Mouse (Mus musculus) retina, postnatal 7 days (tissue): ENCODE measurements around the gene Lztfl1.
"Not testable (repeated sequence)": the region's sequence is repeated elsewhere in the genome, so short reads cannot be mapped to it uniquely, and the experiment has no call there.

Experiments used
- DNase-seq: peaks from one replicate; pipeline ENCODE4 v3.0.0-alpha.2; 2012; ENCODE audit warnings: low read depth, low spot score

Gene Lztfl1

GRCm38 (mm10) chr9:123683704-123684103, 33.8 kb downstream of the Lztfl1 start:
- DNase-seq: no peak

GRCm38 (mm10) chr9:123679198-123679597, 38.3 kb downstream of the Lztfl1 start:
- no peak for DNase-seq

GRCm38 (mm10) chr9:123678327-123679105, 39.0 kb downstream of the Lztfl1 start, which contains the start of the genes Ccr9 and Slc6a20a:
Ccr9 (plus strand) TSS chr9:123678439.
Slc6a20a (minus strand) TSS chr9:123678885.
- DNase-seq: peak; percentile 16

- peak; percentile 6 for DNase-seq
Measured at GRCm38 (mm10) chr9:123665645-123666044, 51.9 kb downstream of the Lztfl1 start.

- not testable (repeated sequence) for DNase-seq
Measured at GRCm38 (mm10) chr9:123659986-123660676, 57.4 kb downstream of the Lztfl1 start.

GRCm38 (mm10) chr9:123658981-123659380, 58.5 kb downstream of the Lztfl1 start:
- no peak for DNase-seq

GRCm38 (mm10) chr9:123657457-123657856, 60.0 kb downstream of the Lztfl1 start:
- DNase-seq: no peak

- DNase-seq: no peak
Measured at GRCm38 (mm10) chr9:123651369-123651768, 66.1 kb downstream of the Lztfl1 start.

GRCm38 (mm10) chr9:123649785-123650511, 67.5 kb downstream of the Lztfl1 start:
- no peak for DNase-seq
